Mouse (Mus musculus) thymus, adult 2 months (tissue): ENCODE measurements around the gene Acsm1. TPM values are rescaled to one million over a fixed set of nuclear protein-coding genes. Genes with fewer than 3 reads are reported as not detected.

Source experiments
- DNase-seq: peaks from one replicate; pipeline ENCODE4 v3.0.0; 2021
- H3K27ac ChIP-seq: fragments of 200-500 bp; 2 replicates; pipeline ENCODE4 v1.5.1; 2012; ENCODE audit warnings: low read length, control low read depth; ENCODE audit not compliant: control insufficient read depth, insufficient read depth
- H3K27me3 ChIP-seq: fragments of 200-500 bp; 2 replicates; pipeline ENCODE4 v1.6.1; 2012; ENCODE audit warnings: mild to moderate bottlenecking, low read length, moderate library complexity, mixed read lengths; ENCODE audit not compliant: control insufficient read depth, insufficient read depth
- H3K36me3 ChIP-seq: fragments of 200-500 bp; 2 replicates; pipeline ENCODE4 v1.6.1; 2012; ENCODE audit warnings: mild to moderate bottlenecking, low read length, moderate library complexity; ENCODE audit not compliant: control insufficient read depth, insufficient read depth
- H3K4me1 ChIP-seq: fragments of 200-500 bp; replicated peaks from 2 replicates; pipeline ENCODE4 v1.6.1; 2012; ENCODE audit warnings: low read length; ENCODE audit not compliant: control insufficient read depth, insufficient read depth
- H3K4me3 ChIP-seq: fragments of 200-500 bp; 2 replicates; pipeline ENCODE4 v1.5.1; 2012; ENCODE audit warnings: mild to moderate bottlenecking, low read length, control low read depth, moderate library complexity; ENCODE audit not compliant: control insufficient read depth, insufficient read depth
- CTCF ChIP-seq: fragments of 200-500 bp; IDR thresholded peaks from 2 replicates; pipeline ENCODE4 v1.5.1; 2012; ENCODE audit warnings: mild to moderate bottlenecking, control low read depth, low read length, moderate library complexity, borderline replicate concordance; ENCODE audit not compliant: control insufficient read depth, poor library complexity, insufficient read depth; ENCODE audit errors: extremely low read depth
- POLR2A ChIP-seq: fragments of 200-500 bp; IDR thresholded peaks from 2 replicates; pipeline ENCODE4 v1.6.1; 2012; ENCODE audit warnings: mild to moderate bottlenecking, low read length, control low read depth, moderate library complexity; ENCODE audit not compliant: control insufficient read depth, poor library complexity, insufficient read depth; ENCODE audit errors: extremely low read depth
- WGBS: fragments of 180-500 bp; shearing (Covaris S2); methylation state at CpG from one replicate; pipeline ENCODE4 v1.1.7; 2018; 5-methylcytosine and 5-hydroxymethylcytosine counted together
- polyA plus RNA-seq: library from polyadenylated mRNA; depleted of rRNA; stranded (reverse); fragments of >200 nt; gene quantifications from 2 replicates; pipeline ENCODE4 v1.2.3, GENCODE M21; 2012; rRNA removed

The Acsm1 gene
- polyA plus RNA-seq, 1 experiment = 0.22 TPM

- no peak for DNase-seq
- Histone ChIP-seq H3K27me3 (no peaks in the 10 kb centered on the region; the same call in 1 of the 2 replicates), H3K36me3 (no peaks in the 10 kb centered on the region), H3K27ac (no peak overlapping the region), H3K4me3 (no peak overlapping the region), H3K4me1 (no peaks in the 10 kb centered on the region)
- TF ChIP-seq POLR2A (no peak), CTCF (no peak)
- WGBS = 87% methylated on average over 1 of the region's 1 CpGs
Observed at GRCm38 (mm10) chr7:119694926-119695325, 88.1 kb downstream of the Acsm1 start.

Other genes with a start within 250 kb of the Acsm1 start
- gene Gp2, start 147.7 kb upstream of the Acsm1 start, polyA plus RNA-seq = 7.5 and 11.6 TPM in 2 replicates
- gene Umod, start 127.7 kb upstream of the Acsm1 start, polyA plus RNA-seq = 0.83 and 2.2 TPM in 2 replicates
- gene Acsm5, start 87.6 kb upstream of the Acsm1 start, polyA plus RNA-seq = 0.32 and 0.58 TPM in 2 replicates
- gene Pdilt, start 83.5 kb upstream of the Acsm1 start, polyA plus RNA-seq = not detected in 2 replicates
- gene Acsm2, start 52.7 kb upstream of the Acsm1 start, polyA plus RNA-seq = 0.09 and 0.65 TPM in 2 replicates
- gene Acsm4, start 83.0 kb downstream of the Acsm1 start, polyA plus RNA-seq = 0.04 and 0.15 TPM in 2 replicates
- gene Thumpd1, start 113.8 kb downstream of the Acsm1 start, polyA plus RNA-seq = 30.9 and 31.0 TPM in 2 replicates
- gene Acsm3, start 153.9 kb downstream of the Acsm1 start, polyA plus RNA-seq = 0.89 and 1.5 TPM in 2 replicates
- 9.6 and 12.8 TPM in 2 replicates for gene Rexo5, start 187.0 kb downstream of the Acsm1 start, polyA plus RNA-seq
- gene Eri2, start 187.0 kb downstream of the Acsm1 start, polyA plus RNA-seq = 2.9 and 3.0 TPM in 2 replicates